Mouse (Mus musculus) hindbrain, embryonic 16.5 days (tissue): ENCODE data around the gene Gria1. TPM values are rescaled to one million over a fixed set of nuclear protein-coding genes. Genes with fewer than 3 reads are reported as not detected.
A peak's percentile ranks its signal among the peaks of the same experiment; 100 is the strongest.

Source experiments
- ATAC-seq: fragments of 200-750 bp; cut with Nextera tagmentation; 2 replicates; pipeline ENCODE4 v1.8.0; 2017; ENCODE audit warnings: moderate TSS enrichment, moderate library complexity
- H3K27ac ChIP-seq: fragments of 300-500 bp; sonication (generic); 2 replicates; pipeline ENCODE4 v1.5.1; 2014; ENCODE audit warnings: low read depth, mild to moderate bottlenecking, control low read depth, low read length, moderate library complexity
- H3K27me3 ChIP-seq: fragments of 300-500 bp; sonication (generic); replicated peaks from 2 replicates; pipeline ENCODE4 v1.6.1; 2014; ENCODE audit warnings: low read length; ENCODE audit not compliant: control insufficient read depth, insufficient read depth
- H3K36me3 ChIP-seq: fragments of 300-500 bp; sonication (generic); 2 replicates; pipeline ENCODE4 v1.6.1; 2014; ENCODE audit warnings: mild to moderate bottlenecking, low read length, moderate library complexity, mixed read lengths; ENCODE audit not compliant: control insufficient read depth, insufficient read depth
- H3K4me1 ChIP-seq: fragments of 300-500 bp; sonication (generic); 2 replicates; pipeline ENCODE4 v1.6.1; 2014; ENCODE audit warnings: low read depth, low read length; ENCODE audit not compliant: control insufficient read depth, insufficient read depth
- H3K4me2 ChIP-seq: fragments of 300-500 bp; sonication (generic); 2 replicates; pipeline ENCODE4 v1.6.1; 2014; ENCODE audit warnings: mild to moderate bottlenecking, low read length, control low read depth, moderate library complexity
- H3K4me3 ChIP-seq: fragments of 300-500 bp; sonication (generic); 2 replicates; pipeline ENCODE4 v1.5.1; 2014; ENCODE audit warnings: mild to moderate bottlenecking, low read length, control low read depth, moderate library complexity
- H3K9ac ChIP-seq: fragments of 300-500 bp; sonication (generic); 2 replicates; pipeline ENCODE4 v1.6.1; 2014; ENCODE audit warnings: low read depth, mild to moderate bottlenecking, control low read depth, low read length, moderate library complexity
- H3K9me3 ChIP-seq: fragments of 300-500 bp; sonication (generic); 2 replicates; pipeline ENCODE4 v1.6.1; 2014; ENCODE audit warnings: mild to moderate bottlenecking, low read length, moderate library complexity; ENCODE audit not compliant: control insufficient read depth
- WGBS: fragments of 180-500 bp; shearing (Covaris S2); extraction: QIAGEN DNeasy Blood & Tissue Kit; methylation state at CpG from one replicate; pipeline ENCODE4 v1.1.7; 2014; 5-methylcytosine and 5-hydroxymethylcytosine counted together
- polyA plus RNA-seq: library from polyadenylated mRNA; unstranded; fragments of >200 nt; fragmentation: Nextera tagmentation; extraction: Ambion mirVana; gene quantifications from 2 replicates; pipeline ENCODE4 v1.2.1, GENCODE M21; 2015

The Gria1 gene
- polyA plus RNA-seq, 1 experiment from 2014 or later: 47.7 TPM

- no peak overlapping the region for H3K4me3 ChIP-seq
- no peak for ATAC-seq
- H3K9me3 ChIP-seq: no peaks in the 10 kb centered on the region
- H3K36me3 ChIP-seq: no peaks in the 10 kb centered on the region
- H3K27ac ChIP-seq: no peak overlapping the region
- H3K4me1 ChIP-seq: no peaks in the 10 kb centered on the region
- H3K4me2 ChIP-seq: no peak overlapping the region
- H3K9ac ChIP-seq: no peak overlapping the region
- no peaks in the 10 kb centered on the region for H3K27me3 ChIP-seq
Measured at GRCm38 (mm10) chr11:57090705-57091104, 79.5 kb downstream of the Gria1 start.

- no peak overlapping the region for H3K4me3 ChIP-seq
- 59% methylated on average over 3 of the region's 3 CpGs for WGBS
- no peak for ATAC-seq
Measured at GRCm38 (mm10) chr11:57091276-57091914, 80.2 kb downstream of the Gria1 start.

GRCm38 (mm10) chr11:57100491-57100890 is 89.3 kb downstream of the Gria1 start:
- no peak overlapping the region for H3K4me2 ChIP-seq
- no peaks in the 10 kb centered on the region for H3K27me3 ChIP-seq
- no peak overlapping the region for H3K9ac ChIP-seq
- H3K27ac ChIP-seq: no peak overlapping the region
- WGBS: 60% methylated on average over 5 of the region's 5 CpGs
- no peak for ATAC-seq
- no peak overlapping the region for H3K4me3 ChIP-seq
- no peaks in the 10 kb centered on the region for H3K9me3 ChIP-seq
- no peaks in the 10 kb centered on the region for H3K36me3 ChIP-seq
- H3K4me1 ChIP-seq: no peaks in the 10 kb centered on the region

More at GRCm38 (mm10) chr11:57091276-57091914, 80.2 kb downstream of the Gria1 start:
- H3K4me2 ChIP-seq: no peak overlapping the region
- H3K36me3 ChIP-seq: no peaks in the 10 kb centered on the region
- H3K9me3 ChIP-seq: no peaks in the 10 kb centered on the region
- no peak overlapping the region for H3K9ac ChIP-seq
- H3K27me3 ChIP-seq: no peaks in the 10 kb centered on the region
- no peak overlapping the region for H3K27ac ChIP-seq
- no peaks in the 10 kb centered on the region for H3K4me1 ChIP-seq

GRCm38 (mm10) chr11:57103751-57104254 is 92.6 kb downstream of the Gria1 start:
- no peak overlapping the region for H3K9ac ChIP-seq
- 61% methylated on average over 5 of the region's 5 CpGs for WGBS
- H3K27me3 ChIP-seq: no peaks in the 10 kb centered on the region
- no peaks in the 10 kb centered on the region for H3K4me1 ChIP-seq
- no peak overlapping the region for H3K4me3 ChIP-seq
- no peak overlapping the region for H3K4me2 ChIP-seq
- no peaks in the 10 kb centered on the region for H3K36me3 ChIP-seq
- no peak overlapping the region for H3K27ac ChIP-seq
- no peaks in the 10 kb centered on the region for H3K9me3 ChIP-seq
- ATAC-seq: peak; percentile 73

GRCm38 (mm10) chr11:57105683-57106082 is 94.5 kb downstream of the Gria1 start:
- Histone ChIP-seq H3K27me3 (no peaks in the 10 kb centered on the region), H3K4me2 (no peak overlapping the region), H3K9me3 (no peaks in the 10 kb centered on the region), H3K36me3 (no peaks in the 10 kb centered on the region), H3K27ac (no peak overlapping the region), H3K4me3 (no peak overlapping the region), H3K4me1 (no peaks in the 10 kb centered on the region), H3K9ac (no peak overlapping the region)
- WGBS: 70% methylated on average over 3 of the region's 3 CpGs
- ATAC-seq: no peak

- WGBS: 59% methylated on average over 8 of the region's 8 CpGs
- Histone ChIP-seq H3K4me3 (no peak overlapping the region), H3K9me3 (no peaks in the 10 kb centered on the region), H3K4me2 (no peak overlapping the region), H3K9ac (no peak overlapping the region), H3K27me3 (no peaks in the 10 kb centered on the region), H3K27ac (no peak overlapping the region), H3K36me3 (no peaks in the 10 kb centered on the region), H3K4me1 (no peaks in the 10 kb centered on the region; the same call in 1 of the 2 replicates)
- ATAC-seq: peak; percentile 27; the same call in 1 of the 2 replicates
Measured at GRCm38 (mm10) chr11:57112386-57112785, 101.2 kb downstream of the Gria1 start.

- Histone ChIP-seq H3K27me3 (no peaks in the 10 kb centered on the region), H3K4me3 (no peak overlapping the region), H3K9ac (no peak overlapping the region), H3K27ac (no peak overlapping the region), H3K4me1 (no peaks in the 10 kb centered on the region; the same call in 1 of the 2 replicates), H3K9me3 (no peaks in the 10 kb centered on the region), H3K4me2 (no peak overlapping the region), H3K36me3 (no peaks in the 10 kb centered on the region)
- peak; percentile 30; the same call in 1 of the 2 replicates for ATAC-seq
- 70% methylated on average over 5 of the region's 5 CpGs for WGBS
Measured at GRCm38 (mm10) chr11:57114410-57114809, 103.2 kb downstream of the Gria1 start.

GRCm38 (mm10) chr11:57127066-57127465 is 115.9 kb downstream of the Gria1 start:
- no peaks in the 10 kb centered on the region for H3K4me1 ChIP-seq
- no peak for ATAC-seq
- H3K9me3 ChIP-seq: no peaks in the 10 kb centered on the region
- no peak overlapping the region for H3K4me2 ChIP-seq
- H3K27me3 ChIP-seq: no peaks in the 10 kb centered on the region
- WGBS: 72% methylated on average over 8 of the region's 8 CpGs
- H3K4me3 ChIP-seq: no peak overlapping the region
- H3K27ac ChIP-seq: no peak overlapping the region
- no peaks in the 10 kb centered on the region for H3K36me3 ChIP-seq
- no peak overlapping the region for H3K9ac ChIP-seq

- H3K9me3 ChIP-seq: no peaks in the 10 kb centered on the region
- WGBS: 75% methylated on average over 14 of the region's 14 CpGs
- H3K36me3 ChIP-seq: no peaks in the 10 kb centered on the region
- no peak overlapping the region for H3K4me3 ChIP-seq
- no peak overlapping the region for H3K9ac ChIP-seq
- no peaks in the 10 kb centered on the region for H3K27me3 ChIP-seq
- ATAC-seq: no peak
- H3K4me1 ChIP-seq: no peaks in the 10 kb centered on the region; the same call in 1 of the 2 replicates
- H3K27ac ChIP-seq: no peak overlapping the region
- no peak overlapping the region for H3K4me2 ChIP-seq
Measured at GRCm38 (mm10) chr11:57140162-57140780, 129.1 kb downstream of the Gria1 start.
